Mouse (Mus musculus): ENCODE results near the gene Olfr981. TPM values are rescaled to one million over a fixed set of nuclear protein-coding genes. Genes with fewer than 3 reads are reported as not detected.
"Not testable (repeated sequence)": the region's sequence is repeated elsewhere in the genome, so short reads cannot be mapped to it uniquely, and the experiment has no call there.

Olfr981 gene
- not detected for total RNA-seq (2021)
- polyA plus RNA-seq (2012; rRNA removed): not detected in 2 replicates
- long read RNA-seq: 0 reads

DNA sequence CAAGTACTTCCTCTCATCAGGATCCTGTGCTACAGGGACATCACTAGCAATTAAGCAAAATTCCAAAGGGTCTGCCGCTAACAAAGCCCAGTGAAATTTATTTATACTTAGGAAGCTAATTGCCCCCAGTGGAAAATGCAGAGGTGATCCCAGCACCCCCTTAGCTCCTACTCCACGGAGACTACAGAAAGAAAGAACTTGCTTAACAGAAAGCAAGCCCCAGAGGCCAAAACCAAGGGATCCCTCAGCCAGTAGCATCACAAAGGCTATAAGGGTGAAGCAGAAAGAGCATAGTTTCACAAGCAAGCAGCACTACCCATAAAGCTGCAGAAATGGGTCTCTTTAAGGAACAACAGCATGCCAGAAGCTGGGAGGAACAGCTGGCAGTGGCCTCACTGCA is at the start of gene Olfr981:
TSS of gene Olfr981 (plus strand) at position 301 of the 400 bp plus-strand sequence.
- H3K9ac ChIP-seq (ENCODE audit: low read depth, low read length): no peak within 1 kb of the TSS
- no peaks in the 10 kb centered on the region for H3K27me3 ChIP-seq (ENCODE audit: control insufficient read depth, insufficient read depth, low read length)
- TF ChIP-seq POLR2A (IDR thresholded peaks at IDR 0.05; ENCODE audit: insufficient read depth, low read depth, low read length): no peak
- TF ChIP-seq CTCF (IDR thresholded peaks at IDR 0.05): no peak
- DNase-seq: no peak
- WGBS: 73% methylated on average over 2 of the region's 2 CpGs
- H3K27ac ChIP-seq: no peak within 1 kb of the TSS
- H3K36me3 ChIP-seq (ENCODE audit: control insufficient read depth, insufficient read depth, low read length): no peaks in the 10 kb centered on the region
- intact Hi-C loops (cut with DNase I): no loop called here
- H3K4me1 ChIP-seq (ENCODE audit: control insufficient read depth, insufficient read depth, low read length): no peaks in the 10 kb centered on the region
- H3K4me3 ChIP-seq: no peak within 1 kb of the TSS
- no peaks in the 10 kb centered on the region for H3K79me2 ChIP-seq (replicated peaks; ENCODE audit: control insufficient read depth, insufficient read depth, low read length)

DNA sequence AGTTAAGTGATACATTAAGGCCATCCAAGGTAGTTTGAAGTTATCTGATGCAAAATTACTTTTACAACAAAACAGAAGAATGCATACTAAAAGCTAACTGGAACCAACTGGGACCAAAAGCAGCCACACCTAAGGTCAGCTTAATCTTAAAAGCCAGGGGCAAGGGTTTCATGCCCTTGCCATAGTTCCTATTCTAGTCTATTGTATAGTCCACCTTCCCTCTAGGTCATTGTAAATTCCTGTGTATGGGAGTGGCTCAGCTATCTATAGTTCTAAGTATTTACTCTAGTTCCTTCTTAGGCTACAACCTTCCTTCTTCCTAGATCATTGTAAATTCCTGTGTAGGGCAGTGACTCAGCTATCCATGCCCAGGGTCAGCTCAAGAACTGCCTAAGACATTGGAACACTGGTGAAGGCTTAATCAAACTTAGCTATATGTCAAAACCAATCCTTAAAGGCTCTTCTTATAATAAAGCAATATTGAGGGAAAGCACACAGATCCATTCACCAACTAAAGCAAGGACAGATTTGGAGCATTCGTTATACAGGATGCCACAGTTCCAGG is 44.6 kb upstream of the Olfr981 start:
- H3K27ac ChIP-seq; H3K27me3 ChIP-seq (ENCODE audit: control insufficient read depth, insufficient read depth, low read length); H3K36me3 ChIP-seq (ENCODE audit: control insufficient read depth, insufficient read depth, low read length); H3K4me1 ChIP-seq (ENCODE audit: control insufficient read depth, insufficient read depth, low read length); H3K9ac ChIP-seq (ENCODE audit: low read depth, low read length); H3K4me3 ChIP-seq; intact Hi-C loops (cut with DNase I); DNase-seq; H3K79me2 ChIP-seq (replicated peaks; ENCODE audit: control insufficient read depth, insufficient read depth, low read length): not testable (repeated sequence)
- 77% methylated on average over 1 of the region's 1 CpGs for WGBS

GRCm38 (mm10) chr9:39991813-39992212 is 29.5 kb upstream of the Olfr981 start, which contains the start of gene Olfr978:
Olfr978 (plus strand) TSS chr9:39992113.
- 81% methylated on average over 2 of the region's 2 CpGs for WGBS
- H3K9ac ChIP-seq (ENCODE audit: low read depth, low read length): no peak within 1 kb of the TSS
- intact Hi-C loops (cut with DNase I): no loop called here

GRCm38 (mm10) chr9:40003365-40003764 is 17.9 kb upstream of the Olfr981 start, which contains the start of gene Olfr979:
Olfr979 (minus strand) TSS chr9:40003465.
- WGBS: 98% methylated on average over 1 of the region's 1 CpGs

More at GRCm38 (mm10) chr9:39991813-39992212, 29.5 kb upstream of the Olfr981 start, which contains the start of gene Olfr978:
- H3K27me3 ChIP-seq (ENCODE audit: control insufficient read depth, insufficient read depth, low read length): no peaks in the 10 kb centered on the region
- DNase-seq: no peak
- no peaks in the 10 kb centered on the region for H3K36me3 ChIP-seq (ENCODE audit: control insufficient read depth, insufficient read depth, low read length)
- H3K4me3 ChIP-seq: no peak within 1 kb of the TSS
- no peaks in the 10 kb centered on the region for H3K79me2 ChIP-seq (replicated peaks; ENCODE audit: control insufficient read depth, insufficient read depth, low read length)
- no peaks in the 10 kb centered on the region for H3K4me1 ChIP-seq (ENCODE audit: control insufficient read depth, insufficient read depth, low read length)
- TF ChIP-seq POLR2A (IDR thresholded peaks at IDR 0.05; ENCODE audit: insufficient read depth, low read depth, low read length): no peak
- no peak for TF ChIP-seq EP300 (IDR thresholded peaks at IDR 0.05; ENCODE audit: insufficient read depth, low read depth, low read length)
- TF ChIP-seq CTCF (IDR thresholded peaks at IDR 0.05): no peak
- no peak within 1 kb of the TSS for H3K27ac ChIP-seq

DNA sequence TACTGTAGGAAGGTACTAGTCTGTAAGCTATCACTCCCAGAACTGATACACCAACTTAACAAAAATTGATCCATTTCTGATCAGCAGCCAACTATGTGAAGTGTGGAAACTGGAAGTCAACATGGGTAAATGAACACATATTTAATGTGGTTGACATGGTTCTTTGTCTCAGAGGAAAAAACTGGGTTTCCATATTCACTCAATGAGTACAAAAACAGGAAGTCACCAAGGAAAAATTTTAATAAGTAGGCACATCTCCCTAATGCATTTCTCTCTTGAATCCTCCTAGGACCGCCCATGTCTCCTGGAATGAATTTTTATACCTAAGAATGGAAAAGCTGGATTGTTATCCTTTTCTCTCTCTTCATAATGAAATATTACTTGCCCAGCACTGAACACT is 11.8 kb upstream of the Olfr981 start, which contains the start of gene Olfr980:
TSS of gene Olfr980 (minus strand) at position 101 of the 400 bp plus-strand sequence.
- H3K79me2 ChIP-seq (replicated peaks; ENCODE audit: control insufficient read depth, insufficient read depth, low read length): no peaks in the 10 kb centered on the region
- TF ChIP-seq EP300 (IDR thresholded peaks at IDR 0.05; ENCODE audit: insufficient read depth, low read depth, low read length) (no peak), CTCF (IDR thresholded peaks at IDR 0.05) (no peak), POLR2A (IDR thresholded peaks at IDR 0.05; ENCODE audit: insufficient read depth, low read depth, low read length) (no peak)
- intact Hi-C loops (cut with DNase I): no loop called here
- no peak within 1 kb of the TSS for H3K4me3 ChIP-seq
- no peaks in the 10 kb centered on the region for H3K36me3 ChIP-seq (ENCODE audit: control insufficient read depth, insufficient read depth, low read length)
- no peak within 1 kb of the TSS for H3K9ac ChIP-seq (ENCODE audit: low read depth, low read length)
- H3K4me1 ChIP-seq (ENCODE audit: control insufficient read depth, insufficient read depth, low read length): no peaks in the 10 kb centered on the region
- H3K27me3 ChIP-seq (ENCODE audit: control insufficient read depth, insufficient read depth, low read length): no peaks in the 10 kb centered on the region
- H3K27ac ChIP-seq: no peak within 1 kb of the TSS
- 87% methylated on average over 1 of the region's 1 CpGs for WGBS
- DNase-seq: no peak

More at GRCm38 (mm10) chr9:40003365-40003764, 17.9 kb upstream of the Olfr981 start, which contains the start of gene Olfr979:
- Histone ChIP-seq H3K9ac (ENCODE audit: low read depth, low read length) (no peak within 1 kb of the TSS), H3K36me3 (ENCODE audit: control insufficient read depth, insufficient read depth, low read length) (no peaks in the 10 kb centered on the region), H3K27ac (no peak within 1 kb of the TSS), H3K79me2 (replicated peaks; ENCODE audit: control insufficient read depth, insufficient read depth, low read length) (no peaks in the 10 kb centered on the region), H3K27me3 (ENCODE audit: control insufficient read depth, insufficient read depth, low read length) (no peaks in the 10 kb centered on the region), H3K4me3 (no peak within 1 kb of the TSS), H3K4me1 (ENCODE audit: control insufficient read depth, insufficient read depth, low read length) (no peaks in the 10 kb centered on the region)
- TF ChIP-seq POLR2A (IDR thresholded peaks at IDR 0.05; ENCODE audit: insufficient read depth, low read depth, low read length) (no peak), CTCF (IDR thresholded peaks at IDR 0.05) (no peak), EP300 (IDR thresholded peaks at IDR 0.05; ENCODE audit: insufficient read depth, low read depth, low read length) (no peak)
- intact Hi-C loops (cut with DNase I): no loop called here
- no peak for DNase-seq

DNA sequence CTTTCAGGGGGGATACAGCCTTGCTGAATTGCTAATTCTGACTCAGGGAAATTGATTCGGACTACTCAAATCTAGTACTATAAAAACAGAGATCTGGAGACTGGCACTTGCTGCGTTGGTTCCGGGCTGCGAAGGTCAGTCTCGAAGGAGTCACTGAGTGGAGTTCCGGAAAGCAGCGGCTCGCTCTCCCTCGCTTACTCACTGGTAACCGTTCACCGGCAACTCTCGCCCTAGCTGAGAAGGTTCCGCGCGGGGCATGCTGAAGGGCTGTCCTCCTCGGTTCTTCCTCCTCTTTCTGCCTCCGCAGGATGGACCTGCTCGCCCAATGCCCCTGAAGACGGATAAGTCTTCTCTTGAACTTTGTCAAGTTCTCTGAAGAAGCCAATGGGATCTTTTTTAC is 28.9 kb downstream of the Olfr981 start:
- Histone ChIP-seq H3K27ac (no peak overlapping the region), H3K4me3 (no peak overlapping the region), H3K4me1 (ENCODE audit: control insufficient read depth, insufficient read depth, low read length) (no peaks in the 10 kb centered on the region), H3K27me3 (ENCODE audit: control insufficient read depth, insufficient read depth, low read length) (no peaks in the 10 kb centered on the region), H3K79me2 (replicated peaks; ENCODE audit: control insufficient read depth, insufficient read depth, low read length) (no peaks in the 10 kb centered on the region), H3K36me3 (ENCODE audit: control insufficient read depth, insufficient read depth, low read length) (no peaks in the 10 kb centered on the region), H3K9ac (ENCODE audit: low read depth, low read length) (no peak overlapping the region)
- WGBS: 87% methylated on average over 19 of the region's 19 CpGs
- no peak for DNase-seq
- intact Hi-C loops (cut with DNase I): no loop called here
- TF ChIP-seq POLR2A (IDR thresholded peaks at IDR 0.05; ENCODE audit: insufficient read depth, low read depth, low read length): no peak
- no peak for TF ChIP-seq CTCF (IDR thresholded peaks at IDR 0.05)
- no peak for TF ChIP-seq EP300 (IDR thresholded peaks at IDR 0.05; ENCODE audit: insufficient read depth, low read depth, low read length)
